Mouse (Mus musculus): ENCODE measurements around the gene Cul5.
A peak's percentile ranks its signal among the peaks of the same experiment; 100 is the strongest.

The Cul5 gene

DNA sequence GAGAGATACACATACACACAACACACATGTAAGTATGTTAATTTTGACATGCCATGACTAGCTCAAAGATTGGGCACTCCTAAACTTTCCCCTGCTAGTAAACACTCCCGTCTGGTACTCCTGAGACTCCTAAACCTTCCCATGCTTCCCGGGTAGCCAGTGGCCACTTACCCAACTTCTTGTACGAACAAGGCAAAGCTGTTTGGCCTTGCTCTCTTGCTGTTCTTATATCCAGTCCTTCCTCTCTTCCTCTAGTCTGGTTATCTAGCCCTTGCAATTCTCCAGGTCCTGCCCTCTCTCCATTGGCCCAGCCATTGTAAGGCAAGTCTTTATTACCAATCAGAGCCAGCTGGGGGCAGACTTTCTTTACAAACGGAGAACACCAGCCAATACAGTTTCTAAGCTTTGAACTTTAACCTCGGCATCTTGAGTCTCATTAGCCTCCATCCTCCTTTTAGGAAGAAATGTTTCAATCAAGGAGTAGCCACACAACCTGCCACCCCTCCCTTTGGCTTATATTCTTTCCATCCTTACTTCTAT, at the start of gene Cul5:
Cul5 (minus strand) TSS at position 335 of the 540 bp plus-strand sequence.
- DNase-seq (ENCODE audit: low read depth, low spot score), result peak; percentile 60

DNA sequence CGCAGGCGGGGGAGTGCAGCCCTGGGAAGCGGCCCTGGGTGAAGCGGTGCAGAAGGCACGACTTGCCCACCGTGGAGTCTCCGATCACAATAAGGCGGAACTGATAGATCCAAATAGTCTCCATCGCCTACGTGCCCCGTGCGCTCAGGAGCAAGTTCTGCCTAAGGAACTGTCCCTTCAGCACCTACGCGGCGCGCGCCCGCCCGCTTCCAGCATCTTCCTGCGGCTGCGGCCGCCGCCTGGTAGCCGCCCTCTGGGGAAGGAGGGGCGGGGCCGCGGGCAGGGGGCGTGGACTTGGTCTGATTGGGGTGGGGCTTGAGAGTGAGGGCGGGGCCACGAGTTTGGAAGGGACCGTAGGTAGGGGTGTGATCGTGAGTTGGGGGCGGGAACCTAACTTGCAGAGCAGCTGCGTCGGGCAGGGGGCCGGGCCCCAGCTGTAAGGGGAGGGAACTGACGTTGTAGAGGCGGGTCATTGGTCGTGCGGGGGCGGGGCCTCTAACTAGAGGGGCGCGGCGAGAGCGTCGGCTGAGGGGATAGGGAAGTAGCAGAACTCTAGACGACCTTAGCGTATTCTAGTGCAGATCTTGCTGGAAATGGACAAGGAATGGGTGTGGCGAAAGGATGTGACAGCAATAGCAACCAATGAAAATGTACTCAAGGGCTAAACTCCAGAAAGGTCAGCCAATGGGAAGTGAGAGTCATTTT, 36.3 kb upstream of the Cul5 start, which contains the start of gene Rab39:
Rab39 (minus strand) TSS at position 241 of the 705 bp plus-strand sequence.
- peak; percentile 81 for DNase-seq (ENCODE audit: low read depth, low spot score)

DNA sequence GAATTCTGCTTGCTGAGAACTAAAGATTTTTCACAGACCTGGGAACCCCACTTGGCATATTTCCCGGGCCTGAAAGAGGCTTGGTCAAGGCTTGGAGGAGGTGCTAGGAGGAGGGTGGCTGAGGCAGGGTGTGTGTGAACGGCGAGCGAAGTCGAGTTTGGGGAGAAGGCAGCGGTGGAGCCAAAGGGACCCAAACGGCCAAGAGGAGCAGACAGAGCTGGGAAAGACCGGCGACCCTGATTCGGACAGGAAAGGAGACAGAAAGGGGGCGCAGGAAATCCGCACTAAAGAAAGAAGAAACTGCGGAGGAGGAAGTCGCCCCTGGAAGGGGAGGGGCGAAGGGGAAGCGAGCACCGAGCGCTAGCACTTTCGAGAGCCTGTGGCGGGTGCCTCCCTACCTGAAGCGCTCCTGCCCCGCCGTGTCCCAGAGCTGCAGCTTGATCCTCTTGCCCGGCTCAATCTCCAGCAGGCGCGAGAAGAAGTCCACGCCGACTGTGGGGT, 35.7 kb upstream of the Cul5 start:
- DNase-seq (ENCODE audit: low read depth, low spot score), result no peak

DNA sequence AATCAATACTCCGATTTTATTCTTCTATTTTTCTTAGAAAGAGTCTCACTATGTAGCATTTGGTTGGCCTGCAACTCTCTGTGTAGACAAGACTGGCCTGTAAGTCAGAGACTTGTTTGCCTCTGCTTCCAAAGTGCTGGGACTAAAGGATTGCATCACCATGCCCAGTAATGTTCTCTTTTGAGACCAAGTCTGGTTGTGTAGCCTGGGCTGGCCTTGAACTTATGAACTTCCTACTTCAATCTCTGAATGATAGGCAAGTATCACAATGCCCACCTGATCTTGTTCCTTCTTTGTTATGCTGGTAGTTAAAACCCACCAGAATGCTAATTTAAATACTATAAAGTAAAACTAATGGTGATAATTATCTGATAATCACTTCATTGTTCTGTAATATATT, 33.2 kb upstream of the Cul5 start:
- no peak for DNase-seq (ENCODE audit: low read depth, low spot score)

DNA sequence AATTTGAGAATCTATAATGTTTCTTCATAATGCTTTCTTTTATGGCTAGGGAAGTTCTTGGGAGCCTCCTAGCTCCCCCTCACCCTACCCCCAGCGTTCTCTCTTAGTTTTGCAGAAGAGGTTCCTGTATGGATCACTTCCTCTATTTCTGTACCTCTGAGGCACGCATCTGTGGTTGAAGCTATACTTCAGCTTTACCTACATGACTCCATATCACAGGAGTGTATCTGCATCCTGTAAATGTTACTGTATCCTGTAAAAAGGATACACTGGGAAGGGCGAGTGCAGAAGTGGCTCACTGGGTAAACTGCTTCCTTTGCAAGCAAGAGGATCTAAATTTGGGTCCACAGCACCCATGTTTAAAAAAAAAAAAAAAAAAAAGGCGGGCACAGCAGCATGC, 30.7 kb upstream of the Cul5 start:
- DNase-seq (ENCODE audit: low read depth, low spot score), result no peak

DNA sequence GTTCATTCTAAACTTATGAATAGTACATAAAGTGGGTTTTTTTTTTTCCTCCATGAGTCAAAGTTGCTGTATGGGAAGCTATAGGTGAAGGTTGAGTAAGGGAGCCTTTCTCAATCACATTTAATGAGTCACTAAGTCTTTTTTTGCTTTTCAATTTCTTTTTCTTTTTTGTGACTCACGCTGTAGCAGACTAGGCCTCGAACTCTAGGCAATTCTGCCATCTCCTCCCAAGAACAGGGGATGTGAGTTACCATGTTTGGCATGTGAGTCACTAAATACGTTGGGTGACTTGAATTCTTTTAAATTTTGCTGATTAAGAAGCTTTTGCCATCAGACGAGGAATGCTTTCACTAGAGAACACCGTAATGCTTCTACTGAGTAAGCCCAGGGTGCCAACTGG, 26.0 kb upstream of the Cul5 start:
- DNase-seq (ENCODE audit: low read depth, low spot score), result no peak

DNA sequence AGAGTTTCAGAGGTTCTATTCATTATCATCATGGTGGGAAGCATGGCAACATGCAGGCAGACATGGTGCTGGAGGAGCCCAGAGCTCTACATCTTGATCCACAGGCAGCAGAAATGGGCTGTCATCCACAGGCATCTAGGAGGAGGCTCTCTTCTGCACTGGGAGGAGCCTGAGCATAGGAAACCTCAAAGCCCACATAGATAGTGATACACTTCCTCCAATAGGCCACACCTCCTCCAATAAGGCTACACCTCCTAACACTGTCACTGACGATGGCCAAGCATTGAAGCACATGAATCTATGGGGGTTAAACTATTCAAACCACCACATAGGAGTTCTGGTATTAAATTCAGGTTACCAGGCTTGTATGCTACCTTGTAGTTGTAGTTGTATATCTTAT, 23.9 kb upstream of the Cul5 start:
- DNase-seq (ENCODE audit: low read depth, low spot score), result peak; percentile 25

DNA sequence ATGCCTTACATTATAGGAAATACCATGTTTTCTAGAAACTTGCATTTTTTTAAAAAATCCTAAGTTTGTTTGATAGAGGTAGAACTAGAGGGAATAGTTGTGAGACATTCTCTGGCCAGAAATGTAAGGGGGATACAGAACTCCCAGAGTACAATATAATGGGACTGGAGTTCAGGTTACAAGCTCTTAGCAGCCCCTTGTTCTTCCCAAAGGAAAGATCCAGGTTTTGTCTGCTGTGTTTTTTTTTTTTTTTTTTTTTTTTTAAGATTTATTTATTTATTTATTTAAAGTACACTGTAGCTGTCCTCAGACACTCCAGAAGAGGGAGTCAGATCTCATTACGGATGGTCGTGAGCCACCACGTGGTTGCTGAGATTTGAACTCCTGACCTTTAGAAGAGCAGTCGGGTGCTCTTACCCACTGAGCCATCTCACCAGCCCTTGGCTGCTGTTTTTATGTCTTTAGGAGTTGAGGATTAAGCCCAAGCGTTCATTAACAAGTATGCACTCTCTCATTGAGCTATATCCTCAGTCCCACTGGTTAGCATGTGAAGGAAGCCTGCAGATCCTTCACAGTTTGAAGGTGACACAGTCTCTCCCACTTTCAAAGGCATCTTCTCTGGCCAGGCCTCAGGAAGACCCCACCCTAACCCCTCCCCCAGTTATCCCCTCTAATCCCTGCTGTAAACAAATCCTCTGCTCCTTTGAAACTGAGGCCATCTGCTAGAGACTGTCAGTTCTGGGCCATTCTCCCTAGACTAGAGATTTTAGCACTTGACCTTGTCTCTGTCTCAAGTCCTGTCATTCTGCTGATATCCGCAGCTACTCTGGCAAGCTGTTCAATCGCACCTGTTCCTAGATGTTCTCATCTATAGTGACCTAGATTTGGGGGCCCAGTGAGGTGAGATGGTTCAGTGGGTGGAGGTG, 22.2 kb upstream of the Cul5 start:
- DNase-seq (ENCODE audit: low read depth, low spot score), result no peak

DNA sequence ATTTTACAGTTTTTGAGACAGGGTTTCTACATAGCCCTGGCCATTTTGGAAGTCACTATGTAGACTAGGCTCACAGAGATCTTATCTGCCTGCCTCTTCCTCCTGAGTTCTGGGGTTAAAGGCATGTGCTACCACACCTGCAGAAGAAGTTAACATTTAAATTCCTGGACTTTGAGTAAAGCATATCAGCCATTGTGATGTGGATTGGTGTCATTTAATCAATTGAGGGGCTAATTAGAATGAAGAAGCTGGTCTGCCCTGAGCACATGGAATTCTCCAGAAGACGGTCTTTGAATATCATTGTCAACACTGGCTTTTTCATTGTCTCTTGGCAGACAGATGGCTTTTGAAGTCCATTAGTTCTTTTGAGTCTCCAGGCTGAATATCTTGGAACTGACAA, 11.0 kb upstream of the Cul5 start:
- no peak for DNase-seq (ENCODE audit: low read depth, low spot score)

DNA sequence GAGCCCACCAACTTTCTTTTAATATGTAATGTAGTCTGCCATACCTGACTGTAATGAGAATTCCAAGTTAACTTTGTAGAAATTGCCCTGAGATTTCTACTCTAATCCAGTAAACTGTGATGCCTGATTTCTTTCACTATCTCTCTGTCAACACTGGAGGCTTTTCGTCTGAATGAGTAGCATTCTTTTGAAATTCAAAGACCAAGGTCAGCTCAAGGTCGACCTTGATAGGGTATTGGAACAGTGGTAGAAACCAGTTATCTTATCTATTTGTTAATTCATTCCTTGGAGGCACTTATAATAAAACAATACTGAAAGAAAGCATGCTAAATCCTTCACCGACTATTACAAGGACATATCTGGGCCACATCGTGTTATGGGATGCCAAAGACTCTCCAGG, 7.1 kb upstream of the Cul5 start:
- DNase-seq (ENCODE audit: low read depth, low spot score), result no peak

DNA sequence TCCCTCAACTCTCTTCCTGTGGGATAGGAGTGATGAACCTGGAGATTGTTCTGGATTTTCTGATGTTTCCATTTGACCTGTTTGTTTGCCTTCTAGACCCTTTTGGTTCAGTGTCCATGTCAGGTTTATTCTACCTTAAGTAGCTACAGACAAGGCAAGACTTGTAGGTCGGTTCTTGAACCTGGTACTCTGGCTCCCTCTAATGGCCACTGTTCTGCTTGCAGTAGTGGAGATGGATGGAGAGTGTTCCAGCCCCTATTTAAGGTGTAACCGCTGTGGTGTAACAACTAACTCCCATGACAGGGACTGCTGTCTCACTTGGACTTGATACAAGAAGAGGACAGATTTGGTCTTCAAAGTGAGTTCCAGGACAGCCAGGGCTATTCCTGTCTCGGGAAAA, 3.8 kb upstream of the Cul5 start:
- DNase-seq (ENCODE audit: low read depth, low spot score), result peak; percentile 85

DNA sequence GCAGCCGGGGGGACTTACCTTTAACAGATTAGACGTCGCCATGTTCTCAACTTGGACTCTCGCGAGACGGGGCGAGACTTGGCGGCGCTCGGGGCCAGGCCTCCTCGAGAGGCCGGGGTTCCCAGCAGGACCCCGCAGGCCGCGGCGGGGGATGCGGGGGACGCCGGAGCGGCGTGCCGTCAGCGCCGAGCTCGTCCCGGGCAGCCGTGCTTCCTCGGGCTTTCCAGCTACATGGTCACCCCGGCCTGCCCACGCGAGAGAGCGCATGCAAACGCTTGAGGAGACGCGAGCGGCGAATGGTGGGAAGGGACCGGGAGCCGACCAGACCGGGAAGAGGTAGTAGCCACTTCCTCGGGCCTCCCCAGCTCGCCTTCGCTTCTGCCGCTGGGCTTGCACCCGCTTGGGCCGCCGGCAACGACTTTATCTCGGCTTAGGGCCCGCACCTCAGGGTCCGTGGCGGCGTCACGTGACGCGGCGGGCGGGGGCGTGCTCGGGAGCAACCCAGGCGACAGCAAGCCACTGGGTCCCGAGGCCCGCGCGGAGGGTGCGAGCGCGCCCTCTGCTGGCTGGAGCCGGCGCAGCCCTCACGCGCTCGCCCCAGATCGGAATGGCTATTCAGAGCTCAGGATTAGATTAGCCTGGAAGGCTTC, 2.7 kb downstream of the Cul5 start:
- DNase-seq (ENCODE audit: low read depth, low spot score), result peak; percentile 95

DNA sequence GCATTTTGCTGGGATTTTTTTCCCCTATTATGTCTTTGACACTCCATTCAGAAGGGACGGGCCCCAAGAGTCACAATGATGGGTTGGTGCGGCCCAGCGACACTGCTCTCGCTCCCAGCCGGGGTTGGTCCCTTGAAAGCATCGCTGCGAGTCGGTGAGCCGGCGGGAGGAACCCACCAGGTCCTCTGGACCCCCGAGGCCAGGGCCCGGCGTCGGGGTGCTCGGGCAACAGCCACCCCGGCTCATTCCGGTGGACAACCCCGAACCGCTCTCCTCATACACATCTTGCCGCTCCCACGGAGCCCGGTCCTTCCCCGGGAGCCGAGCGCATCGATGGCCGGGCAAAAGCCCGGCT, 3.2 kb downstream of the Cul5 start:
- no peak for DNase-seq (ENCODE audit: low read depth, low spot score)

DNA sequence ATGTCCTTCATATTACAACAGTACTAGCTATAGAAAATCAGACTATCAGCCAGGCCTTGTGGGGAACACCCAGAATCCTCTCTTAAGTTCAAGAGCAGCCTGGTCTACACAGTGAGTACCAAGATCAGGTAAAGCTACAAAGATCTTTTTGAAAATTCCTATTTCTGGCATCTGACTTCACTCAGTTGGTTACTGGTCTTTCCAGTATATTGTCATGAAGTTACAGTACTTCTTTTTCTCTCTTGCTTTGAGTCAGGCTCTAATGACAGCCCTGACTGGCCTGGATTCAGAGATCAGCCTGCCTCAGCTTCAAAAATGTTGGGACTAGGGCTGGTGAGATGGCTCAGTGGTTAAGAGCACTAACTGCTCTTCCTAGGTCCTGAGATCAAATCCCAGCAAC, 4.4 kb downstream of the Cul5 start:
- DNase-seq (ENCODE audit: low read depth, low spot score), result no peak

DNA sequence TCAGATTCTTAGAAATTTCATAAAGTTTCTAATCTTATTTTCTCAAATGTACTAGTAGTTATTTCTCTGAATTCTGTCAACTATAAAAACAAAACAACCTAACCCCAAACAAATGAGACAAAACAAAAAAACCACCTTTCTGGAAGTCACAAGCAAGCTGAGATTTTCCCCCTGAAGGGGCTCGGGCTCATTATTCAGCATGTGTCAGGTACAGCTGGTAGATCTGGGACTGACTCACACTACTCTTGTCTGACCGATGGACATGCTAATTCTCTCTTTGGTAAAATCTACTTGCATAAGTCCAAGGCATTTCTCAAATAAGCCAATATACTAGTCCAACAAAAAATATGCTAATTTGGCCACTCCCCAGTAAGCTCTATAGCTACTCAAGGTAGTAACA, 5.0 kb downstream of the Cul5 start:
- no peak for DNase-seq (ENCODE audit: low read depth, low spot score)

DNA sequence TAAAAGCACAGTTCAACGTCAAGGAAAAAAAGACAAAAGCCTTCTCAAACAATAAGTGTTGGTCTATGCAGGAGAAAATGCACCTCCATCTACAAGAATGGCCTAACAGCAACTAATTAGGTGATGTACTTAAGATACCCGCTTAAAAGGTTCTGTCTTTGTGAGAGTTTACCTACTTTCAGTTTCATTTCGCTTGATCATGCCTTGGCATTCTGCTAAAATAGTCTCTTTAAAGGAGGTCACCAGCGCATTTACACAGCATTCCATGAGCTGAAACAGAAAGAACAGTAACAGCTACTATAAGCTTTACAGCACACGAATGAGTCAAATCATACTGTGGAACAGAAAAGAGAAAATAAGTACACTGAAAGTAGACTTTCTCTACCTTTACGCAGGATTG, 35.0 kb downstream of the Cul5 start:
- DNase-seq (ENCODE audit: low read depth, low spot score), result peak; percentile 28

DNA sequence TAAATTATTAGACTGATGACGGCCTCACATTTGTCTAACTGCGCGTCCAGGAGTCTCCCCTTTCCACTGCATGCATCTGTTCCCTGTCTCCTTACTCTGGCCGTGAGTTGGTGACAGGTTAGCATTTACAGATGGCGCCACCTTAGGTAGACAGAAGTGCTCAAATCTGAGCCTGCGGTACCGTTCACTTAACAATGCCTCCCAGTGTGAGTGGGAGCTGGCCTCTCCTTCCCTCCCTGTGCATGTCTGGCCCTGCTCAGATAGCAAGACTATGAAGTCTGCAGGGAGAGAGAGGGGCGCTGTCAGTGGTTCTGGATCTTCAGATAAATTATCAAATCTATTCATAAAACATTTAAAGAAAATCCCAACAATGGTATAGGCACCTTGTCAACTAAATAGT, 54.6 kb downstream of the Cul5 start:
- no peak for DNase-seq (ENCODE audit: low read depth, low spot score)

DNA sequence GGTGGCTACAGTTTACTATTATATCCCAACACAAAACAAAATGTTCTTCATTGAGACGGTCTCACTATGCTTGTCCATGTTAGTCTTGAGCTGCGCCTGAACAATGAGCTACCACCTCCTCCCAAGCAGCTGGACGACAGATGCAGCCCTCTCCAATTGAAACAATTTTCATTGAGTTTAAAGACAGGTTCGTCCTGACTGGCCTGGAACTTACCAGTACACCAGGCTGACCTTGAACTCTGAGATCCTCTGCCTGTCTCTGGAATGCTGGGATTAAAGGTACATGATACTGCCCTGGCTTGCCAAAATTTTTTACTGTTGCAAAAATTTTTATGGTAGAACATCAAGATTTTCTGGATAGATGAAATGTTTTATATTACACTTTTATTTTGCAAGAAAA, 55.5 kb downstream of the Cul5 start:
- no peak for DNase-seq (ENCODE audit: low read depth, low spot score)

DNA sequence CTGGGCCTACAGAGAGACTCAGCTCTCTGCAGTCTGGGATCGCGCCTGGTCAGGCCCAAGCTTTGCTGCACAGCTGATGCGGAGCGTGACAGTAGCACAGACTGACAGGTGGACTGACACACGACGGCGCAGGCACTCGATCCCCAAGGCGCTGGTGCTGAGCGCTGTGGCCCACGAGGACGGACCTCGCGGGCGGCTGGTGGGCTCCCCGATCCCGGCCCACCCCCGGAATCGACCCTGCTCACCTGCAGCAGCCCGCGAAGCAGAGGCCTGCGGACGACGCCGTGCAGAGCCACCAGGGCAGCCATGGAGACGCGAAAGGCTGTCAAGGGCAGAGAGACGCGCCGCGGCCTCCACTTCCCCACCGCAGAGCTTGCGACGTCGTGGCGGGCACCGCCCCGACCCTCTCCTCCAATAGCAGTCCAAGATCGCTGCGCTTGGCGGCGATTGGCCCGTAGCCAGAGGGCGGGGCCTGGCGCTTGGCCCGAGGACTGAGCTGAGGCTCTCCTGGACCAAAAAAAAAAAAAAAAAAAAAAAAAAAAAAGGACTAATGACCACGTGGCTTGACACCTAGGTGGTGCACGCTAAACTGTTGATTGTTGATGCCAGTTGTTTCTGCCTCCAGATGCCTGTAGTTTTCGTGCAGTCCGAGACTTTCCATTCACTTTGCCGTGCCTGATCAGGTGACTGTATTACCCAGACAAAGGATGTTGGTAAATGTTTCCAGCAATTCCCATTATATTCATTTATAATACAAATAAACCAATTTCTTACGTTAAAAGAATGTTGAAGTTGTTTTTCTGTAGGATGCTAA, 59.6 kb downstream of the Cul5 start, which contains the start of gene Acat1:
Acat1 (minus strand) TSS at position 415 of the 814 bp plus-strand sequence.
- DNase-seq (ENCODE audit: low read depth, low spot score), result peak; percentile 94

DNA sequence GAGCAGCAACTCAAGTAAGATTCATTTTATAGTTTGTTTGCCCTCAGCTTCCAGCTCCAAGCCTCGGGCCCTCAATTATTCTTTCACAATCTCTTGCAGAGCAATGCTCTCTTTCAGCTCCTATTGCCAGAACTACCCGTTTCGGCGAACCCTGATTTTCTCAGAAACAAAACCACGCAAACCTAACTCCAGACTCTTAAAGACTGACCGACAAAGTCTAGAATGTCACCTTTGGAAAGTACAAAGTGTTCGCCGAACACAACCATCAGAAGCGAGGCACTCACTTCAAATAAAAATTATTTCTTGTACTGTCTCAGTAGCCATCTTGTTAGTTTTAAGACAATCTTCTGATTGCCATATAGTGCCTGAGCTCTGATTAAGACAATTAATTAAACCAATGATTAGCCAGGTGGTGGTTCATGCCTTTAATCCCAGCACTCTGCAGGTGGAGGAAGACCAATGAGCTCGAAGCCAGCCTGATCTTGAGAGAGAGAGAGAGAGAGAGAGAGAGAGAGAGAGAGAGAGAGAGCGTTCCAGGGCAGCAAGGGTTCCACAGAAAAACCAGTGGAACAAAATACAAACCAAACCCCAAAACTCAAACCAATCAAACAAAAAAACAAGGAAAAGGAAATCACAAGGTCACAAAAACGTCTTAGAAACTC, 60.4 kb downstream of the Cul5 start:
- DNase-seq (ENCODE audit: low read depth, low spot score), result peak; percentile 8

Data from CD4-positive helper T cell, adult 2 months (primary cell).